Mouse (Mus musculus) heart, adult 9 months (tissue): ENCODE measurements around the gene Lbhd2.
A peak's percentile ranks its signal among the peaks of the same experiment; 100 is the strongest.

Experiments
- DNase-seq, 2 experiments: peaks; one replicate each; pipeline ENCODE4 v3.0.0; 2022; ENCODE audit warnings: low spot score in 2 of 2

Lbhd2 gene

DNA sequence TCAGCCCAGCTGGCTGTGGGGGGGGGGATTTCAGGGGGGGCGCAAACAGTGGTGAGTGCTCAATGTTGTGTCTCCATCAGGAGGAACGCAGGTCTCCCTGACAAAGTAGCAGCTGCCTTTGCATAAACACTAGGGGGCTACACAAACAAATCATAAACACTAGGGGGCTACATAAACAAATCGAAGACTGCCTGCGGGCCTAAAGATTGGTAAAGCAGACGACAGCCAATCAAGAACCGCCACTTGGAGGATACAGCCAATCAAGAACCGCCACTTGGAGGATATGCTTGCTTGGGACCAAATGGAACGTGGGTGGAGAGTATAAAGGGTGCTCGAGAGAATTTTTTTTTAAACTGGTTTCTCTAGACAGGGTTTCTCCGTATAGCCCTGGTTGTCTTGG lies 1.7 kb upstream of the Lbhd2 start:
- DNase-seq, result no peak

- no peak for DNase-seq
These were observed 3.0 kb downstream of the Lbhd2 start for GRCm38 (mm10) chr12:111409583-111409982.

DNA sequence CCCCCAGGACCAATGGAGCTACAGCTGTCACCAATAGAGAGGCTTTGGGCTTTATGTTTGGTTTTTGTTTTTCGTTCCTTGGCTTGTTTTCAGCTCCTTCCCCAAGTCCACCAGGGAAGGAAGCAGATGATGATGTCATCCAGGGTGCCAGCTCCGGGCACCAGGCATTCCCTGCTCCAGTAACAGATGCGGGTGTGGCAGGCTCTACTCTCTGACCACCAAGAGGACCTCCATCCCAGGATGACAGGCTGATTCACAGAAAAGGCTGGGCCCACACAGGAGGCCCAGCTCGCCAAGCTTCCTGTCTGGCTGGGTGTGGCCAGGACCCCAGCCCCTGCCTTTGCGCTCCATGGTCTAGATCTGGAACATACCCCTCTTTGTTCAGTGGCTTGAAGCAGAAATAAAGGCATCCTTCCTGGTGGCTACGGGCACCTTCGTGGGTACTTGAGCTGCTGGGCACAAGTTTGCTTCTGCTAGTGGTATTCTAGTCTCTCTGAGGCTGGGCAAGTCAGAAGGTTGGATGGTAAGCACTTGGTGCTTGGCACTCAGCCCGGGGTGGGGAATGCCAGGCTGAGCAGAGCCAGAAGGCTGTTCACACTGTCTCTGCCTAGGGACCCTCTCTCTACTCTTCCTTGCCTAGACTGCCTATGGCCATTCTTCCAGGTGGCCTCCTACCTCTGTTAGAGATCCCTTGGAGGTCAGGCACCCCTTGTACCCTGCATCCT lies 5.2 kb downstream of the Lbhd2 start:
- peak; percentile 25 to 35 for DNase-seq

GRCm38 (mm10) chr12:111412581-111413284 lies 6.1 kb downstream of the Lbhd2 start:
- peak; percentile 19 to 39 for DNase-seq

DNA sequence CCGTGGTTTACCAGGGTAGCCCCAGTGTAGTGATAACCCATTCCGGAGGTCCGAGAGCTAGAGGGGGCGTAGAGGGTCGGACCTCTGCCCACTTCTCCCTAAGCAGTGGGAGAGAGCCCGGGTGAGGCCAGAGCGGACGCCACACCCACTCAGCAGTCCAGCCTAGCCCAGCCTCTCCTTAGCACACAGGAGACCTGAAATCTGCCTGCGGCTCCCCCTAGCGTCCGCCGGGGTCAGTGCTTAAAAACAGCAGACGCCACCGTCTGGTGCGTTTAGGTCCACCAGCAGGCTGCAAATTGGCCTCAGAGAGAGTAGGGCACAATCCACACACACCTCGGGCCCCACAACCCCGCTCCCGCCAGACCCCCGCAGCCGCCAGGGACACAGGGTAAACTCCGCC lies 6.7 kb downstream of the Lbhd2 start:
- DNase-seq, result peak; percentile 82 to 91

DNA sequence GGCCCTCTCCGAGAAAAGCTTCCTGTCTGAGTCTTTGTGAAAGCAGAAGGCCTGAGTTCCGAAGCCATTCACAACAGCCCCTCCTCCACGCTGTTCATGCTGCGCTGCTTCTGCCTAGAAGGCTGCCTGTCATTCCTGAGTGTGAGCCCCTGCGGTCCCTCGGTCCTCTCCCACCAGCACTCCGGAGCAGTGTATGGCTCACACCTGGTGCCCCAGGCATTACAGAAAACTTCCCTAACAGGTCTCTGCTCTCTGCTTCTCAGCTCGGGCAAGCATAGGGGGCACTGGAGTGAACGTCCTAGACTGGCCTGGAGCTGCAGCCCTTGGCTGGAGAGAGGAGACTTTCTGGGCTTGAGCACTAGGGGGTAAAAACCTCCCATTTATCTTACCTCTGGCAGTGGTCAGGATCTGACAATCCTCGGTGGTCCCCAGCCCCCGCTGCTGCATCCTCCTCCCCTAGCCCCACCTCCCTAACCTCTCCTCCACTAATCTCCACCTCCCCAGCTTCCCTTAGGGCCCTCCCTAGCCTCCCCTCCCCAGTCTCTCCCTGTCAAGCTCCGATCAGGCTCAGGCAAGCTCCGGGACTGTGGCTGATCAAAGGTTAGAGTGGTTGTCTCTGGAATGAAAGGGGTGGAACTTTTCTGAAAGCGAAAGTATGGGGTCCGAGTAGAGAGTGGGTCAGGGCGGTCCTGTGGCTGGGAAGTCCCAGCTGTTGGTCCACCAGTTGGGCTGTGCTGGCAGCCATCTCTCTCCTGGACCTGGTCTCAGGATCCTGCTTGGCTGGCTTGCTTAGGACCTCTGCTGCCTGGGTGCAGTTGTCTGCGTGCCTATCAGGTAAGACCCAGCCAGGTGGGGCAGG lies 10.5 kb downstream of the Lbhd2 start, which contains the start of gene Exoc3l4:
TSS of gene Exoc3l4 (plus strand) at position 97 of the 859 bp plus-strand sequence.
- peak; percentile 44 to 49 for DNase-seq

DNA sequence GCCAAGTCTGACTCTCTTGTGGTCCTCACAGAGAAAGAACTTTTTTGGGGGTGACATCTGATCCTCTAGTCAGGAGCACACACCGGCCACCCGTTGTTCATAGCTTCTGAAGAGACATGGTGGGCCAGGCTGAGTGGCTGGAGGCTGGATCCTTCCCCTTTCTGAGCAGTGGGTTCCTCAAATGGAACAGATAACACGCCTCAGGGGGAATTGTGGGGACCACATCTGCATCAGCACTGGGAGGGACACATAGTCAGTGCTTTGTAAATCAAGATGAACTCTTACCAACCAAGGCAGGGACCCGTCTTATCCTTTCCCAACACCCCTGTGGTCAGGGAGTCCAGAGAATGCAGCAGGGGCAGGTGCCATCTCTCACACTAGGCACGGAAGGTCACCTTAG lies 13.3 kb downstream of the Lbhd2 start:
- no peak for DNase-seq

DNA sequence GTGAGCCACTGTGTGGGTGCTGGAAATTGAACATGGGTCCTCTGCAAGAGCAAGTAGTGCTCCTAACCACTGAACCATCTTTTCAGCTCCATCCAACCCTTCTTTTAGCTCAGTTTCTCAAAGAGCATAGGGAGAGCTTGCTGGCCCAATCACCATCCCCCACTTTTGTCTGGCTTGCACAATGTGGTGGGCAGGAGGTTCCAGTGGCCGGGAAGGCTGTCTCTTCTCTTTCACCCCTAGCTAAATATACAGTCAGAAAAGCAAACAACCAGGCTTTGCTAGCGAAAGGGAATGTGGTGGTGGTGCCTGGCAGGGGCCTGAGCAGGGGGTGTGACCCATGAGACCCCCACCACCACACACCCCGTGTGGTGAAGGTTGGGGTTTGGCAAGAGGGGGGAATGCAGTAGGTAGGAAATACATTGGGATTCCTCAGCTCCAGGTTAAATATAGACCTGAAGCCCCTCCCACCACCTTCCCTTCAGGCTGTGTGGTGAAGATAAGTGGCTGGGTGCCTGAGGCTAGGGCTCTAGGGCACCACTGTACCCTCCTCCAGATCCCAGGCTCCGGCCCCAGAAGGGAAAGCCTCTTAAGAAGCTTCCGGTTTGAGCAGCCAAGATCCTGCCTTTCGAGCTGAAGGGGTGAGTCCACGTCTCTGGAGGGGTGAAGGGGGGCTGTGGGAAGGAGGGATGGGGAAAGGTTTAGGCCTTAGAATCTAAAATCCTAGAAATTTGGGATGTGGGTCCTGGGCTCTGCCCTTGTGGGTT lies 14.5 kb downstream of the Lbhd2 start:
- no peak for DNase-seq

DNA sequence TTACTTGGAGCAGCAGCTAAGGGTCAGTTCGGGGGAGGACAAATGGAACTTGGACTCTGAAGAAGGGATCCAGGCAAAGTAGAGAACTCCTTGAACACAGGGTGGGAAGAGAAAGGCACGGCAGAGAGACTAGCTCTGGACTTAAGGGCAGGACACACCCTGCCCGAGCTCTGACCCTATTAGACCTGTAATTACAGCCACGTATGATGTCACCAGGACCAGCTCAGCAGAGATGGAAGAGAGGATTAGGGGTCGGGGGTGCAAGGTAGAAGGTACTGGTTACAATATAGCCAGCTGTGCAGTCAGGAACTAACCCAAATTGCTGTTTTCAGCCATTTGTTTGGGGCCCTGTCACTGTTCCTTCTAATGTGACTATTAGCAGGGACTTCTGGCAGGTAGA lies 16.2 kb downstream of the Lbhd2 start:
- DNase-seq, result no peak

DNA sequence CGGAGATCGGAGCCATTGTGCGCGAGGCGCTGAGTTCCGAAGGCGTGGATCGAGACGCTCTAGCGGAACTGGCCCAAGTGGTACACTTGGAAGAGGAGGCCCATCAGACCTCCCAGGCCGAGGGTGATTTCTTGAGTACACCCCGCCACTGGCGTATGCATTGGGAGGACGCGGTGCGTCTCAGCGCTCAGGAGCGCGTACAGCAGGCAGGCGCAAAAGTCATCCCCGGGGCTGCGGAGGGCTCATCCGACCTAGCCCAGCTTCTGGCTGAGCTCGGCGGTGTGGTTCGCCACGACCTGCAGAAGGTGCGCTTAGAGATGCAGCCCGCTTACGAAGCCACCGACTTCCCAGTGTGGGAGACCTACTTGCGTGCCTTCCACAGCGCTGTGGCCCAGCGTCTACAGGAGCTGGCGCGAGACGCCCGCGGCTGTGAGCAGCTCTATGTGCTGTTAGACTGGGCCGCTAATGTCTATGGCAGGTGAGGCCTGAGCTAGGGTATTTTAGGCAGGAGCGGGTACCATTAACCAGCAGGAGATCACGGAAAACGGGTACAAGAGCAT lies 17.0 kb downstream of the Lbhd2 start:
- no peak for DNase-seq

DNA sequence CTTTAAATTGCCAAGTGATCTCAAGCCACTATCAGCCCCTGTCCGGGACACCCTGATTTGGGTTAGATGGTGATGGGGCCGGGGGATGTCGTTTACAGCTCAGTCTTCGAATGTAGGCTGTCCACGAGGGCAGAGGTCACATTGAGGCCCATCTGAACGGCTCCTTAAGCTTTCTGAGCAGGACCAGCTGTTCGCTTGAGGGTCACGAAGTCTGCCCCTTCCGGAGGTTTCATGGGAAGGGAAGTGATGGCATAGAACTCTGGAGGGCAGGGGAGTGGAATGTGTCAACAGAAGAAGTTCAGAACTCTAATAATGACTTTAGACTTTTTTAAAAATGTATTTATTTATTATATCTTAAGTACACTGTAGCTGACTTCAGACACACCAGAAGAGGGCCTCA lies 17.9 kb downstream of the Lbhd2 start:
- DNase-seq, result no peak

- peak; percentile 72 to 86 for DNase-seq
These were observed 18.6 kb downstream of the Lbhd2 start for GRCm38 (mm10) chr12:111425258-111425657.

- peak; percentile 80 to 90 for DNase-seq
These were observed 19.3 kb downstream of the Lbhd2 start for GRCm38 (mm10) chr12:111425789-111426460.

- DNase-seq, result no peak
These were observed 21.0 kb downstream of the Lbhd2 start for GRCm38 (mm10) chr12:111427438-111428113.

- DNase-seq, result no peak
These were observed 21.8 kb downstream of the Lbhd2 start for GRCm38 (mm10) chr12:111428364-111428763.

DNA sequence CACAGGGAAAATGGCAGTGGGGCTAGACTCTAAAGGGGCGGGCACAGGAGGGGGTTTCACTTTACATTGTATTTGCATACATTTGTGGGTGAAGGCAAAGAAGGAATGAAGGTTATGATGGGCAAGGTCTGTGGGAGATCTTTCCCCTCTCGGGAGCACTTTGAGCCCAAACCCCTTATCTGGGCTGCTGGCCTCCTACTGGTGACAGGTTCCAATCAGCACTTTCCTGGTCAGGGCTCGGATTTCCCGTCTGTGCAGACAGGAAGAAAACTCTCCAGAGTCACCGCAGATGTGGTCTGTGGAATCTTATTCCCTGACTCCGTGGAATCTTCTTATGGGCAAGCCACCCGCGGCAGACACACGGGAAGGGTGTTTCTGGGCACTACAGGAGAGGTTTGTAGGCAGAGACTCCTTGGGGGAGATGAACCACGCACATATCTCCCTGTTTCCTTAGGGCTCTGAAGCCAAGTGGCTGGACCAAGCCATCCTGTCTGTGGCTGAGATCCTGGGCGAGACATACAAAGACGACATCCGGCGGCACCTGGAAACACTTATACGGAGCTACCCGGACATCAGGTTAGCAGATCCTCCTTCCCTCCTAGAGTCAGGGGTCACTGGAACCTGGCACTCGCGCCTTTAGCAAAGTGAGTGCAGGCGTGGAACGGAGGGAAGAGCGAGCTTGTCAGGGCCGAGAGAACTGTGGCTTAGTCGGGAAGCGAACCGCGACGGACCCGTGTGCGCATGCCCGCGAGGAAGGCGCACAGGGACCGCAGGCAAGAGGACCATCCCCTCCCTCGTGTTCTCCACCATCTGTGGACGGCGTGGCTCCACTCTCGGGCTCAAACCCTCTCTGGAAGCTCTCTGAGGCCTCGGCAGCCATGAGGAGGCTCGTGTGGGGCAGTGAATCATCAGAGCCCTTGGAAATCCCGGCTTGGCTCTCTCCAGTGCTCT lies 22.6 kb downstream of the Lbhd2 start:
- peak; percentile 58 for DNase-seq

- peak; percentile 36 to 48 for DNase-seq
These were observed 23.6 kb downstream of the Lbhd2 start for GRCm38 (mm10) chr12:111430049-111430867.
